Mouse (Mus musculus) 3T3-L1 (cell line): ENCODE measurements around the gene Mea1.
A peak's percentile ranks its signal among the peaks of the same experiment; 100 is the strongest.

ENCODE experiments used
- DNase-seq: peaks from one replicate; pipeline ENCODE4 v3.0.0-alpha.2; 2015; ENCODE audit warnings: low read depth, low spot score

The Mea1 gene

GRCm38 (mm10) chr17:46678416-46678815, at the start of gene Mea1:
Gene Mea1, plus strand, starts transcription at chr17:46678793.
- no peak for DNase-seq

- DNase-seq, result peak; percentile 75
These were observed 48.7 kb upstream of the Mea1 start for GRCm38 (mm10) chr17:46629685-46630441.

GRCm38 (mm10) chr17:46636831-46637523, 41.6 kb upstream of the Mea1 start:
- peak; percentile 93 for DNase-seq

- no peak for DNase-seq
These were observed 38.7 kb upstream of the Mea1 start for GRCm38 (mm10) chr17:46639929-46640328.

GRCm38 (mm10) chr17:46642060-46642459, 36.5 kb upstream of the Mea1 start:
- no peak for DNase-seq

- DNase-seq, result no peak
These were observed 34.3 kb upstream of the Mea1 start for GRCm38 (mm10) chr17:46644152-46644805.

- peak; percentile 65 for DNase-seq
These were observed 33.6 kb upstream of the Mea1 start for GRCm38 (mm10) chr17:46644916-46645475.

- peak; percentile 97 for DNase-seq
These were observed 32.9 kb upstream of the Mea1 start, which contains the start of the genes Klc4 and Mrpl2 for GRCm38 (mm10) chr17:46645561-46646321. Gene Klc4, minus strand, starts transcription at chr17:46646022. Gene Mrpl2, plus strand, starts transcription at chr17:46646229.

GRCm38 (mm10) chr17:46646322-46646662, 32.3 kb upstream of the Mea1 start:
- no peak for DNase-seq

- no peak for DNase-seq
These were observed 31.3 kb upstream of the Mea1 start for GRCm38 (mm10) chr17:46647279-46647678.

- no peak for DNase-seq
These were observed 30.2 kb upstream of the Mea1 start for GRCm38 (mm10) chr17:46648436-46648835.

- DNase-seq, result peak; percentile 41
These were observed 28.8 kb upstream of the Mea1 start for GRCm38 (mm10) chr17:46649811-46650210.

- DNase-seq, result peak; percentile 90
These were observed 28.2 kb upstream of the Mea1 start, which contains the start of gene Cul7 for GRCm38 (mm10) chr17:46650232-46651031. Gene Cul7, plus strand, starts transcription at chr17:46650337.

- peak; percentile 33 for DNase-seq
These were observed 27.3 kb upstream of the Mea1 start for GRCm38 (mm10) chr17:46651292-46651691.

- no peak for DNase-seq
These were observed 26.6 kb upstream of the Mea1 start for GRCm38 (mm10) chr17:46651755-46652547.

GRCm38 (mm10) chr17:46656054-46656453, 22.5 kb upstream of the Mea1 start:
- no peak for DNase-seq

GRCm38 (mm10) chr17:46661351-46661750, 17.2 kb upstream of the Mea1 start:
- no peak for DNase-seq

GRCm38 (mm10) chr17:46661981-46662380, 16.6 kb upstream of the Mea1 start:
- no peak for DNase-seq

GRCm38 (mm10) chr17:46662730-46663129, 15.9 kb upstream of the Mea1 start:
- no peak for DNase-seq

- DNase-seq, result no peak
These were observed 10.9 kb upstream of the Mea1 start for GRCm38 (mm10) chr17:46667712-46668111.
